Mouse (Mus musculus) heart, postnatal 0 days (tissue): Measurements from ENCODE around the gene Fam178b.

Experiments
- CTCF ChIP-seq: IDR thresholded peaks from 2 replicates; pipeline ENCODE4 v1.5.1; 2016; ENCODE audit warnings: antibody characterized with exemption, control low read depth, low read depth
- EP300 ChIP-seq: IDR thresholded peaks from 2 replicates; pipeline ENCODE4 v1.6.1; 2016; ENCODE audit warnings: antibody characterized with exemption, low read depth

GRCm38 (mm10) chr1:36674936-36675335 lies 8.0 kb downstream of the Fam178b start:
- TF ChIP-seq CTCF (no peak), EP300 (no peak)
